Mouse (Mus musculus) cortical plate, adult 2 months (tissue): Measurements from ENCODE around the gene Cic.

Experiments
- CTCF ChIP-seq: fragments of 200-500 bp; IDR thresholded peaks from 2 replicates; pipeline ENCODE4 v1.5.1; 2011; ENCODE audit warnings: mild to moderate bottlenecking, control low read depth, low read length; ENCODE audit not compliant: insufficient read depth; ENCODE audit errors: extremely low read depth
- POLR2A ChIP-seq: fragments of 200-500 bp; IDR thresholded peaks from 2 replicates; pipeline ENCODE4 v1.6.1; 2011; ENCODE audit warnings: mild to moderate bottlenecking, low read length, control low read depth; ENCODE audit not compliant: insufficient read depth; ENCODE audit errors: extremely low read depth

- TF ChIP-seq CTCF: no peak
- TF ChIP-seq POLR2A: no peak
Measured at GRCm38 (mm10) chr7:25313325-25313724, 45.8 kb downstream of the Cic start.
